Mouse (Mus musculus) liver (tissue): ENCODE results near the gene Dusp15.

Experiments used
- DNase-seq: peaks from one replicate; pipeline ENCODE4 v3.0.0-alpha.2; 2020; ENCODE audit warnings: mixed read lengths

Dusp15 gene

DNA sequence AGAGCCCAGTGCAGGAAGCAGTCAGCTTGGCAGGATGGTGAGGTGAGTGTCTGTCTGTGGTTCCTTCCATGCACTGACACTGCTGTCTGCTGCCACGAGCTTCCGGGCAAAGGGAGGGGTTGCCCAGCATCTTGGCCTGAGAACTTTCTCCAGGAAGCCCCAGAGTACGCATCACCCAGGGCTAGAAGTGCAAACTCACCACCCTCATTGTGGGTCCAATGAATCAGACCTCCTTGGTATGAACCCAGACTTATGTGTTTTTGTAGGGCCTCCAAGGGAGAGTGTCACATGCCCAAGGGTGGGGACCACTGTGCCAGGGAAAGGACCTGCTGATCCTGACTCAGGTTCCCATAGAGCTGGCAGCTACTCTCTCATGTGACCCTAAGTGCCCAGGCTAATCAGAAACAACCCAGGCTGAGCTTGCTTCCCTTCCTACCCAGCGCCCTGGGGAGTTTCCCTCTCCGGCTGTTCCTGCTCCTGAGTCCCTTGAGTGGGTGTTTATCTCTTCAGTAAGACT is 47.3 kb downstream of the Dusp15 start:
- no peak for DNase-seq

GRCm38 (mm10) chr2:152903586-152903985 is 47.9 kb downstream of the Dusp15 start:
- DNase-seq = no peak

DNA sequence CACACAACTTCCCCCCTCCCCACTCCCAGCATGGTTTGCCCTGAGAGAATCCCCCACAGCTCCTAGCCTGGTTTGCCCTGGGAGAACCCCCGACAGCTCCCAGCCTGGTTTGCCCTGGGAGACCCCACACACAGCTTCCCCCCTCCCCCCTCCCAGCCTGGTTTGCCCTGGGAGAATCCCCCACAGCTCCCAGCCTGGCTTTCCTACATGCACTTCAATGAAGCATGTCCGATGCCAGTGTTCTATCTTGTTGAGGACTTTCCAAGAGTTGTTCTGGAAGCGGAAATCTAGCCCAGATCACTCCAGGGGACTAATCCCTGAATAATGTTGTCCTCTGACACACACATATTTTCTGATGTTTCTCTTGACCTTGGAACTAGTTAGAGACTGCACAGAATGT is 48.8 kb downstream of the Dusp15 start:
- no peak for DNase-seq

- DNase-seq = no peak
Observed at GRCm38 (mm10) chr2:152901296-152901695, 50.2 kb downstream of the Dusp15 start.

GRCm38 (mm10) chr2:152899011-152899410 is 52.5 kb downstream of the Dusp15 start:
- DNase-seq = no peak

DNA sequence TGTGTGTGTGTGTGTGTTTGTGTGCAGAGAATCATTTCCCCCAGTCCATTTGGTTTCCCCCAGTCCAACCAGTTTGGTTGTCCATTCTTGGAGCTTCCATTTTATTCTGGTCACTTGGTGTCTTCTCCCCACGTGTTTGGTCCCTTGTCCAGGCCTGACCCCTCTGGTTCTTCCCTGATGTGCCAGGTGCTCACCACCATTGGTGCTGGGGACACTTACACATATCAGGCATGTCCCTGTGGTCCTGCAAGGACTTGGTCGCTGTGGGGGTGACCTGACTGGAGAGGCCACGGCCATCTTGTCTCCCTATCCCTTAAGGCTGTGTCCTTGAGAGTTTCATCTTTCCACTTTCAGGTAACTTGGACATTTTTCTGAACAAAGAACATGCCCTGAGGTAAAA is 54.6 kb downstream of the Dusp15 start:
- no peak for DNase-seq

GRCm38 (mm10) chr2:152895834-152896233 is 55.7 kb downstream of the Dusp15 start:
- DNase-seq = no peak
